Mouse (Mus musculus) MEL (cell line): ENCODE data around the gene Xylb.

Experiments
- BHLHE40 ChIP-seq: IDR thresholded peaks from 2 replicates; pipeline ENCODE4 v1.6.1; 2012; ENCODE audit warnings: low read depth, mild to moderate bottlenecking, inconsistent platforms, low read length, improper control_type of control experiment, borderline replicate concordance
- EP300 ChIP-seq, 2 experiments: IDR thresholded peaks; 2 replicates each; pipeline ENCODE4 v1.6.1; 2011; ENCODE audit warnings: improper control_type of control experiment in 2 of 2, low read length in 2 of 2, low read depth in 1 of 2, mild to moderate bottlenecking in 1 of 2
- GATA1 ChIP-seq: IDR thresholded peaks from 2 replicates; pipeline ENCODE4 v1.6.1; 2011; ENCODE audit warnings: low read depth, low read length, improper control_type of control experiment
- POLR2A ChIP-seq, 2 experiments: IDR thresholded peaks; 2 replicates each; pipeline ENCODE4 v1.6.1; 2011 to 2012; ENCODE audit warnings: low read length in 2 of 2, mild to moderate bottlenecking in 2 of 2, control low read depth in 1 of 2, improper control_type of control experiment in 1 of 2, low read depth in 1 of 2, moderate library complexity in 1 of 2; ENCODE audit not compliant: control insufficient read depth in 1 of 2, insufficient read depth in 1 of 2, poor library complexity in 1 of 2
- USF1 ChIP-seq: IDR thresholded peaks from 2 replicates; pipeline ENCODE4 v1.6.1; 2014; ENCODE audit warnings: low read depth, mild to moderate bottlenecking, inconsistent platforms, low read length, improper control_type of control experiment, moderate library complexity

DNA sequence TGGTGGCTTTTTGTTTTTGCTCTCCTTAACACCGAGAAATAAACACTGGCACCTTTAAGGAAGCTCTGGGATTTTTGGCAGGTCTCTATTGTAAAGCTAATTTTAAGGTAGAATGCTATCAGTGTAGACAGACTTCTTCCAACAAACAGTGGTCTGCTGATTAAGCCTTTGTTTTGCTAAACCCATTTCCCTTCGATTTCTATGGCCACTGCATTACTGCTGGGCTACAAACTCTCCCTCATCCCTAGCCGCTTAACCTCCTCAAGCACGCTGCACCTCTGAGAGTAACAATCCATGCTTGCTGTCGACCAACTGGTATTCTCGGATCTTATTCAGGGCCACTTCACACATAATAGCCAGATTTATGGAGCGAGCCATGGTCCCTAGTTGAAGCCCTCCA, 36.2 kb upstream of the Xylb start:
- no peak for TF ChIP-seq EP300 (IDR thresholded peaks at IDR 0.05; ENCODE audit: low read depth in 1 of 2, low read length in 2 of 2)
- TF ChIP-seq USF1: no peak
- TF ChIP-seq BHLHE40: no peak
- no peak for TF ChIP-seq POLR2A (IDR thresholded peaks at IDR 0.05; ENCODE audit: control insufficient read depth in 1 of 2, insufficient read depth in 1 of 2, low read depth in 1 of 2, low read length in 2 of 2, poor library complexity in 1 of 2)
- TF ChIP-seq GATA1: no peak
